Mouse (Mus musculus): ENCODE measurements around the gene Adh6a. TPM values are rescaled to one million over a fixed set of nuclear protein-coding genes. Genes with fewer than 3 reads are reported as not detected.

Adh6a gene
- polyA plus RNA-seq, 1 experiment from 2014 or later, result not detected

Other genes starting within 250 kb of the Adh6a start
- gene 1110002E22Rik, start 248.2 kb upstream of the Adh6a start, polyA plus RNA-seq (2015; fragmentation: Nextera tagmentation; extraction: Ambion mirVana), result 0.24 and 0.32 TPM in 2 replicates
- gene Gm5105, start 245.9 kb upstream of the Adh6a start, polyA plus RNA-seq (2015; fragmentation: Nextera tagmentation; extraction: Ambion mirVana), result 0.14 TPM in 1 of 2 replicates, not detected in the other
- 7.2 and 7.3 TPM in 2 replicates for gene Trmt10a, start 169.8 kb upstream of the Adh6a start, polyA plus RNA-seq (2015; fragmentation: Nextera tagmentation; extraction: Ambion mirVana)
- 8.2 and 8.7 TPM in 2 replicates for gene Mttp, start 168.3 kb upstream of the Adh6a start, polyA plus RNA-seq (2015; fragmentation: Nextera tagmentation; extraction: Ambion mirVana)
- not detected in 2 replicates for gene 4930579F01Rik, start 119.5 kb upstream of the Adh6a start, polyA plus RNA-seq (2015; fragmentation: Nextera tagmentation; extraction: Ambion mirVana)
- gene Adh7, start 95.5 kb upstream of the Adh6a start, polyA plus RNA-seq (2015; fragmentation: Nextera tagmentation; extraction: Ambion mirVana), result 0.53 and 1.4 TPM in 2 replicates
- gene Adh1, start 52.3 kb upstream of the Adh6a start, polyA plus RNA-seq (2015; fragmentation: Nextera tagmentation; extraction: Ambion mirVana), result 0.28 and 2.1 TPM in 2 replicates
- gene Adh6b, start 28.5 kb downstream of the Adh6a start, polyA plus RNA-seq (2015; fragmentation: Nextera tagmentation; extraction: Ambion mirVana), result not detected in 2 replicates
- not detected in 2 replicates for gene Adh4, start 102.2 kb downstream of the Adh6a start, polyA plus RNA-seq (2015; fragmentation: Nextera tagmentation; extraction: Ambion mirVana)
- gene Adh5, start 129.8 kb downstream of the Adh6a start, polyA plus RNA-seq (2015; fragmentation: Nextera tagmentation; extraction: Ambion mirVana), result 260 and 293 TPM in 2 replicates
- gene Metap1, start 176.2 kb downstream of the Adh6a start, polyA plus RNA-seq (2015; fragmentation: Nextera tagmentation; extraction: Ambion mirVana), result 48.0 and 52.3 TPM in 2 replicates
- 388 and 397 TPM in 2 replicates for gene Eif4e, start 212.9 kb downstream of the Adh6a start, polyA plus RNA-seq (2015; fragmentation: Nextera tagmentation; extraction: Ambion mirVana)